Mouse (Mus musculus) liver, postnatal 0 days (tissue): ENCODE data around the gene Ttll5.

Experiments used
- CTCF ChIP-seq: sonication (generic); IDR thresholded peaks from 2 replicates; pipeline ENCODE4 v1.5.1; 2016; ENCODE audit warnings: antibody characterized with exemption, low read depth
- EP300 ChIP-seq: IDR thresholded peaks from 2 replicates; pipeline ENCODE4 v1.6.1; 2016; ENCODE audit warnings: antibody characterized with exemption, low read depth, mild to moderate bottlenecking

DNA sequence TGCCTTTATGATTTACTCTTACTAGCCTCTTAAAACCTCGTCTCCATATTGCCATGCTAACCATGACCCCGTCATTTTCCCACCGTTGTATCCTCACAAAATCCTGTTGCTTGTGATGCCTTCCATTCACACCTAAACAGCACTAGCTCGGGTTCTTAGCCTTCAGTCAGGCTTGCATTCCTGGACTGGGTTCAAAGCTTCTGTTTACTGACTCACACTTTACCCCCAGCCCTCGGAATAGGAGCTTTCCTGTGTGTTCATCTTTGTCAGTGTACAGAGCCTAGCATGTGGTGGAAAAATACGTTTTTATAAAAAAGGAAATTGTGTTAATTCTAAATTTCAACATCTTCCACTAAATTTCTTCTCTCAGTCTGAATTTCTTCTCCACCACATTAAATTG, 86.4 kb downstream of the Ttll5 start:
- TF ChIP-seq CTCF (no peak), EP300 (no peak)
